In the genomic region with DNA sequence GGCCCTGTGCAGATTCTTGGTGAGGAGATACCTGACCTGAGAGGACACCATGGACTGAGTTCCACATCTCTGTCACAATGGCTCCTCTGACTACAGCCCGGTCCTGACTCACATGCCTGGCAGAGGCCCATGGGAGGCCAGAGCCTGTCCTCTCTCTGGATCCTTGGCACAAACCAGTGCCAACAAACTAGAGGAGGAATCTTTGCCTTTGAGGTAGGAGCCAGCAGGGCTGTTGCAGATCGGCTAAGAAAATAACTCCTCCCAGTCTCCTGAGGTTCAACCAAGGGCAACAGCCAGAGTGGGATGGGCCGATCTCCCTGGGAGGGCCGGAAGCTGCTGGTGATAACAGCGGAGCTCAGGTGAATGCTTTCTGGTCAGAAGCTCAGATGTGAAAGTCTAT, we compare ENCODE assay signal across 8 mouse cellular contexts. TPM values are rescaled to one million over a fixed set of nuclear protein-coding genes. Genes with fewer than 3 reads are reported as not detected.
DNase-seq lines count a peak whose midpoint lies in the region; ATAC-seq and TF ChIP-seq lines count a peak whose summit lies in the region.
"Had no signal": no experiment of that assay in that cellular context is flagged by ENCODE, and none has a peak within 500 bp of the region (broad histone marks: within the 10 kb centered on the region; RNA-seq: fewer than 3 reads in every experiment).

No protein-coding gene starts in this region.

- H3K4me1 ChIP-seq in forebrain, postnatal 0 days (ENCODE audit: insufficient read depth): no peaks in the 10 kb centered on the region

- WGBS in forebrain, postnatal 0 days: 65% methylated on average over 5 of the region's 5 CpGs

- ATAC-seq in forebrain, postnatal 0 days: no peak
- no peak for ATAC-seq in megakaryocyte-erythroid progenitor cell, adult 5-6 weeks (replicated peaks; ENCODE audit: low FRiP score, low TSS enrichment, poor library complexity, severe bottlenecking)
- ATAC-seq: midbrain, embryonic 16.5 days had no signal

- no peaks in the 10 kb centered on the region for H3K9me3 ChIP-seq in forebrain, postnatal 0 days (ENCODE audit: low read length)

- H3K4me3 ChIP-seq in forebrain, postnatal 0 days (ENCODE audit: low read depth, low read length): no peak overlapping the region

- H3K27me3 ChIP-seq in forebrain, postnatal 0 days (ENCODE audit: insufficient read depth, low read length): no peaks in the 10 kb centered on the region

- H3K4me2 ChIP-seq in forebrain, postnatal 0 days (ENCODE audit: low read depth): no peak overlapping the region

- peak; percentile 55 for DNase-seq in ZHBTc4 (ENCODE audit: low read depth, low spot score)
- peak; percentile 89 for DNase-seq in adrenal gland, postnatal 14 days
- DNase-seq in heart, postnatal 10 days: peak; percentile 83 to 85
- DNase-seq in lung, postnatal 4 days: peak; percentile 13 to 56
- DNase-seq in forebrain, postnatal 0 days: no peak
- no peak for DNase-seq in thymus, postnatal 4 days

- intact Hi-C loops in heart, postnatal 10 days (cut with DNase I): no loop called here

- H3K36me3 ChIP-seq in forebrain, postnatal 0 days (ENCODE audit: insufficient read depth): no peaks in the 10 kb centered on the region

- no peak overlapping the region for H3K9ac ChIP-seq in forebrain, postnatal 0 days

- H3K27ac ChIP-seq in forebrain, postnatal 0 days (ENCODE audit: low read depth, low read length): no peak overlapping the region

- TF ChIP-seq CTCF in forebrain, postnatal 0 days (IDR thresholded peaks at IDR 0.05; ENCODE audit: low read depth): no peak

RNA-seq across cellular contexts. Expression of a gene that starts 28.2 kb away (rescaled TPM):
- total RNA-seq in adrenal gland, postnatal 14 days (2021): 2.7 and 6.9 TPM in 2 replicates
- 10 to 100 TPM; 41.4 to 49.1 TPM for total RNA-seq in heart, postnatal 10 days (2021)
- 7.2 and 12.1 TPM in 2 replicates for total RNA-seq in forebrain, postnatal 0 days (2014; rRNA removed)
- polyA plus RNA-seq in forebrain, postnatal 0 days (2015; fragmentation: Nextera tagmentation; extraction: Ambion mirVana): 4.1 and 6.5 TPM in 2 replicates
- total RNA-seq in megakaryocyte-erythroid progenitor cell, adult 5-6 weeks (2014; fragmentation: Nextera tagmentation): not detected in 2 replicates
- total RNA-seq in megakaryocyte-erythroid progenitor cell, adult 5-6 weeks (2017): not detected in 2 replicates

Comparison
In these comparisons a context has a peak if more than half of its experiments do, and no peak if none do; other contexts are left out.
1. DNase-seq: peak in ZHBTc4 (single experiment), adrenal gland, postnatal 14 days (single experiment), heart, postnatal 10 days (2 of 2) and lung, postnatal 4 days (2 of 2); none in forebrain, postnatal 0 days (single experiment) and thymus, postnatal 4 days (single experiment).